Mouse (Mus musculus): Measurements from ENCODE around the gene Adamts17. TPM values are rescaled to one million over a fixed set of nuclear protein-coding genes. Genes with fewer than 3 reads are reported as not detected.

Adamts17 gene
- total and polyA plus RNA-seq, 3 experiments = not detected

DNA sequence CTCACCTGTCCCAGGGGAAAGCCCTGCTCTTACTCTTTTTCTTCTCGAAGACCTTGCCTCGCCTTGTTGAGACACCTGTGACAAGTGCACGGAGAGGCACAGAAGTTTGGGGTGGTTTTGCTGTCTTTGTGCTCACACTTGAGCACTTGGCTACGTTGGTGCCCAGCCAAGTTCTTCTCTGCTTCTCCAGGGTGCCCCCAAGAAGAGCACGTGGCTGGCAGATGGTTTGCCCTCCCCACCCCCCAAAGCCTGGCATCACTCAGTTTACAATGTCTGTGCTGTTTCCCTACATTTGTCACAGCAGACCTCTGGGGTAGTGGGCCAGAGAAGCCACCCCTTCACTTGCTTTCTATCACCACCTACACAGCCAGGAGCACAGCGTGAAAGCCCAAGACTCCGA lies 1.6 kb downstream of the Adamts17 start:
- Histone ChIP-seq H3K27ac (ENCODE audit: insufficient read depth, low read depth) (no peak overlapping the region), H3K79me2 (replicated peaks; ENCODE audit: control insufficient read depth, extremely low read depth, insufficient read depth, poor library complexity, severe bottlenecking) (no peaks in the 10 kb centered on the region), H3K27me3 (replicated peaks) (peaks cover 78% of the 10 kb centered on the region), H3K9me3 (replicated peaks; ENCODE audit: low read length) (peaks cover 9% of the 10 kb centered on the region), H3K9ac (ENCODE audit: insufficient read depth, low read depth) (no peak overlapping the region), H3K4me1 (ENCODE audit: control insufficient read depth in 1 of 2, insufficient read depth in 2 of 2) (peaks cover 0 to 7% of the 10 kb centered on the region in 2 experiments; a peak in 1 of 4 replicates), H3K4me2 (ENCODE audit: insufficient read depth, low read depth, poor library complexity, severe bottlenecking) (no peak overlapping the region), H3K4me3 (replicated peaks in 1 of 3; ENCODE audit: low read depth in 2 of 3, low read length in 2 of 3, poor library complexity in 1 of 3) (no peak overlapping the region), H3K36me3 (replicated peaks in 1 of 2; ENCODE audit: control insufficient read depth in 1 of 2, insufficient read depth in 1 of 2, low read length in 1 of 2) (no peaks in the 10 kb centered on the region)
- DNase-seq (ENCODE audit: extremely low read depth) = no peak
- no peak for TF ChIP-seq BHLHE40 (IDR thresholded peaks at IDR 0.05; ENCODE audit: low read depth, low read length)
- no peak for TF ChIP-seq ELF1 (IDR thresholded peaks at IDR 0.05; ENCODE audit: low read depth, low read length)
- no peak for TF ChIP-seq NELFE (IDR thresholded peaks at IDR 0.05; ENCODE audit: low read depth, low read length)
- TF ChIP-seq RAD21 (IDR thresholded peaks at IDR 0.05; ENCODE audit: low read depth, low read length) = no peak
- TF ChIP-seq USF1 (IDR thresholded peaks at IDR 0.05; ENCODE audit: low read depth, low read length) = no peak
- no peak for TF ChIP-seq SIN3A (IDR thresholded peaks at IDR 0.05; ENCODE audit: low read length)
- TF ChIP-seq IRF4 (IDR thresholded peaks at IDR 0.05; ENCODE audit: low read depth, low read length) = no peak
- TF ChIP-seq ZMIZ1 (IDR thresholded peaks at IDR 0.05; ENCODE audit: low read depth, low read length) = no peak
- TF ChIP-seq ETS1 (conservative IDR thresholded peaks at IDR 0.05; ENCODE audit: low read depth, low read length) = no peak
- no peak for TF ChIP-seq MAFK (IDR thresholded peaks at IDR 0.05; ENCODE audit: insufficient replicate concordance, low read length)
- TF ChIP-seq JUN (IDR thresholded peaks at IDR 0.05; ENCODE audit: insufficient read depth, low read depth, low read length) = no peak
- no peak for TF ChIP-seq NRF1 (IDR thresholded peaks at IDR 0.05; ENCODE audit: low read depth, low read length)
- TF ChIP-seq CTCF (conservative IDR thresholded peaks at IDR 0.05 in 1 of 2, IDR thresholded peaks at IDR 0.05 in 1 of 2; ENCODE audit: low read depth in 2 of 2, low read length in 2 of 2) = no peak
- TF ChIP-seq GABPA (IDR thresholded peaks at IDR 0.05; ENCODE audit: insufficient replicate concordance, low read depth, low read length) = no peak
- no peak for TF ChIP-seq CHD2 (IDR thresholded peaks at IDR 0.05; ENCODE audit: low read length)
- TF ChIP-seq ZNF384 (IDR thresholded peaks at IDR 0.05; ENCODE audit: low read depth, low read length) = no peak
- TF ChIP-seq RCOR1 (conservative IDR thresholded peaks at IDR 0.05; ENCODE audit: low read depth, low read length) = no peak
- in situ Hi-C loops (cut with MboI; ENCODE audit: low pct_ligation_motif_present, low pct_unique_long_range_greater_than_20kb, low sequenced_read_pairs) (loop anchor here (25.0 kb wide), 1 partner anchor 371 kb away; the partner anchor contains the start of gene Lysmd4), dilution Hi-C loops (cut with MboI; ENCODE audit: extremely low pct_ligation_motif_present, extremely low pct_unique_long_range_greater_than_20kb, low sequenced_read_pairs) (no loop called here)

- peak; percentile 7 for DNase-seq (ENCODE audit: extremely low read depth)
- no peak overlapping the region for H3K27ac ChIP-seq (ENCODE audit: insufficient read depth, low read depth)
- TF ChIP-seq RAD21 (IDR thresholded peaks at IDR 0.05; ENCODE audit: low read depth, low read length) (peak; percentile 36), CTCF (conservative IDR thresholded peaks at IDR 0.05 in 1 of 2, IDR thresholded peaks at IDR 0.05 in 1 of 2; ENCODE audit: low read depth in 2 of 2, low read length in 2 of 2) (peak; percentile 33 to 60; a peak in 3 of 4 replicates), UBTF (IDR thresholded peaks at IDR 0.05; ENCODE audit: low read depth, low read length) (no peak), SMC3 (IDR thresholded peaks at IDR 0.05; ENCODE audit: low read depth, low read length) (peak; percentile 37), RCOR1 (conservative IDR thresholded peaks at IDR 0.05; ENCODE audit: low read depth, low read length) (no peak)
- no peak overlapping the region for H3K4me3 ChIP-seq (replicated peaks in 1 of 3; ENCODE audit: low read depth in 2 of 3, low read length in 2 of 3, poor library complexity in 1 of 3)
- H3K4me2 ChIP-seq (ENCODE audit: insufficient read depth, low read depth, poor library complexity, severe bottlenecking) = no peak overlapping the region
- H3K9me3 ChIP-seq (replicated peaks; ENCODE audit: low read length) = peaks cover 9% of the 10 kb centered on the region
- no peaks in the 10 kb centered on the region for H3K79me2 ChIP-seq (replicated peaks; ENCODE audit: control insufficient read depth, extremely low read depth, insufficient read depth, poor library complexity, severe bottlenecking)
- dilution Hi-C loops (cut with MboI; ENCODE audit: extremely low pct_ligation_motif_present, extremely low pct_unique_long_range_greater_than_20kb, low sequenced_read_pairs) = no loop called here
- in situ Hi-C loops (cut with MboI; ENCODE audit: low pct_ligation_motif_present, low pct_unique_long_range_greater_than_20kb, low sequenced_read_pairs) = loop anchor here (25.0 kb wide), 1 partner anchor 370 kb away; the partner anchor contains the start of gene Lysmd4
- peaks cover 0 to 7% of the 10 kb centered on the region in 2 experiments; a peak in 1 of 4 replicates for H3K4me1 ChIP-seq (ENCODE audit: control insufficient read depth in 1 of 2, insufficient read depth in 2 of 2)
- H3K9ac ChIP-seq (ENCODE audit: insufficient read depth, low read depth) = no peak overlapping the region
- no peaks in the 10 kb centered on the region for H3K36me3 ChIP-seq (replicated peaks in 1 of 2; ENCODE audit: control insufficient read depth in 1 of 2, insufficient read depth in 1 of 2, low read length in 1 of 2)
- peaks cover 77% of the 10 kb centered on the region for H3K27me3 ChIP-seq (replicated peaks)
These were observed 2.5 kb downstream of the Adamts17 start for GRCm38 (mm10) chr7:66842021-66842420.
